Mouse (Mus musculus): Measurements from ENCODE around the gene Elmo3. TPM values are rescaled to one million over a fixed set of nuclear protein-coding genes. Genes with fewer than 3 reads are reported as not detected.
A peak's percentile ranks its signal among the peaks of the same experiment; 100 is the strongest.
"Not testable (repeated sequence)": the region's sequence is repeated elsewhere in the genome, so short reads cannot be mapped to it uniquely, and the experiment has no call there.

The Elmo3 gene
- polyA plus RNA-seq, 3 experiments from 2014 or later = 3.9 to 11.8 (median 9.5) TPM

GRCm38 (mm10) chr8:105276292-105277120 lies 28.9 kb upstream of the Elmo3 start:
- no peak for ATAC-seq

- ATAC-seq = peak; percentile 61
Observed at GRCm38 (mm10) chr8:105278911-105279334, 26.5 kb upstream of the Elmo3 start.

GRCm38 (mm10) chr8:105280567-105280966 lies 24.8 kb upstream of the Elmo3 start:
- ATAC-seq = no peak

DNA sequence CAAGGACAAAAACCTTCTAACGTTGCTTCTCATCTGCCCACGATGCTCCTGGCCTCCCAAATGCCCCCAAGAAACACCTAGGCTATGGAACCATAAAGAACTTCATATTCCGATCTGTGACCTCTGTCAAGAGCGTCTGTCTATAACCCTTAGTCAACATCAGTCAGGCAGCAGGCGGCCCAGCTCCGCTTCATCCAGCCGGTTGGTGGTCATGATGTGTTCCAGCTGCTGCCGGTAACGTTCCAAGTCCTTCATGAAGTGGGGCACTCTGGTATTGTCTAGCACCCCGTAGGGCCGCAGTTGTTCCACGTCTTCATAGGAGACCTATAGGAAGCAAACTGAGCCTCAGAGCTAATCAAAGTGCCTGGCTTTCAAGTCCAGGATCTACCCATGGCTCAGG lies 23.6 kb upstream of the Elmo3 start:
- no peak for ATAC-seq

DNA sequence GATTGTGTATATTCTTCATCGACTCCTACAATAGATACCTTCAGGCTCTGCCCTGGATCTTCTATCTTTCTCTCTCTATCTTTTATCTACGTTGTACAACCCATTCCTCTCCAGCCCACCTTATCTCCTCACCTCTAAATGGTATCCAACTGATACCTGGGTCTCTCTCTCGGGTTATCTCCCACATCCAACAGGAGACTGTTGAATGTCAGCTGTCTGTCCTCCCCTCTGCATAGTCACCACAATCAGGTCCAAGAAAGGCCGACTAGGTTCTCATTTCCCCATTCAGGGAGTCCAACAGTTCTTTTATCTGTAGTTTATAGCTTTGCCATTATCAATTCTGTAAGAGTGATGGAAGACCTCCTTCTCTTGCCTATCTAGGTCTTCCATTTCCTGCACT lies 23.2 kb upstream of the Elmo3 start:
- no peak for ATAC-seq

DNA sequence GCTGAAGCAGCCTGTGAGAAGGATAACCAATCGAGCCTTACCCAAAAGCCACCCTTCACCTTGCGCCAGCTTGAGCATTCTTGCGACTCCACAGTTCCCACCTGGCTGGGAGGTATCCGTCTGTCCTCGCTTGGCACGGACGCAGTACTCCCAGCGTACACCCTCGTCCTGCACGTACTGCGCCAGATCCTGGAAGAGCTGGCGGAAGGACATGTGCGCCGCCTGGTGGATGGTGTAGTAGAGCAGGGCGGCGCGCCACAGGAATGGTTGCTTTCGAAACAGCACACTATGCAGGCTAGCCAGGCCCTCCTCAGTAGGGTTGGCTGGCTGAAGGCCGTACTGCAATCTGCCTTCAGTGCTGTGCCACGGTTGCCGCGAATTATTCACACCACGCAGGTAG lies 22.3 kb upstream of the Elmo3 start:
- peak; percentile 63 for ATAC-seq

DNA sequence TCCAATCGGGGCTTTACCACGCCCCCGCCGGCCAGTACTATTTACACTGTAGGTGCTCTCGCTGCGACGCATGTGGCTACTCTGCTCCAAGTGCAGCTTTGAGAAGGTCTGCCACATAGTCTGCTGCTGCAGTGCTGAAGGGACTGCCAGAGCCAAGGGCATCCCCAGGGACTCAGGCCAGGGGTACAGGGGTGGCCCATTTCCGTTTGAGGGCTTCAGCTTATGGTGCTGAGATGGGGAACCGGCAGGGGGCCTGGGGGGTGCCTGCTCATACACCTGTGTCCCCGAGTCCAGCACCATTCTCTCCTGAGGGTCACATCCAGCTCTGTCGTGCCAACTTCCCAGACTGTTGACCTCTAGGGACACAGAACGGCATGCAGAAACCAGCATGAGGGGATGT lies 19.9 kb upstream of the Elmo3 start:
- no peak for ATAC-seq

- ATAC-seq = no peak
Observed at GRCm38 (mm10) chr8:105286907-105287306, 18.5 kb upstream of the Elmo3 start.

- ATAC-seq = no peak
Observed at GRCm38 (mm10) chr8:105288231-105288630, 17.2 kb upstream of the Elmo3 start.

- peak; percentile 91 for ATAC-seq
Observed at GRCm38 (mm10) chr8:105288958-105289732, 16.3 kb upstream of the Elmo3 start.

DNA sequence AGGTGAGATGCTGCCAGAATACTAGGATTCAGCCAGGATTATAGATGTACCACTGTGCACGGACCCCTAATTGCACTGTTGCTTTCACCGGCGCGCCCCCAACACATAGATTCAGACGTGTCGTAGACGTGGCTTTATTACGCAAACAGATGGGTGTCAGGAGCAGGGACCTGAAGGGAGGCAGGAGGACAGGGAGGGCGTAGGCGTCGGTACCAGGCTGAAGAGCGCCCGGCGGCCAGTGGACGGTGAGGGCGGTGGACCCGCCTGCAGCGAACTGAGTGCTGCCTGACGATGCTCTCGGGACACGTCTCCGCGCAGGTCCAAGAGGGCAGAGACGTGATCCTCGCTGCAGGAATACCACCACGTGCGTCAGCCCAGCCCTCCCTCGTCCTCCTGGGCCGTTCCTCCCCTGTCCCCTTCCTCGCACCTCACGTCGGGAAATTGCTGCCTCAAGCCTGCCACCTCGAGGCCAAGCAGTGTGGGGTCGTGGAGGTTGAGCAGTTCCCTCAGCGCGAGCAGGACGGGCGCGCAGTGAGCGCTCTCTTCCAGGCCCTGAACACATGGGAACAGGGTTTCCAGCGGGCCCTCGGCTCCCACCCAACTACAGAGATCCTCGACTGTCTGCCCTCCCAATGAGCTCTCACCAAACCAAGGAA lies 15.5 kb upstream of the Elmo3 start, which contains the start of gene 4931428F04Rik:
Gene 4931428F04Rik, minus strand, starts transcription at position 60 of the 656 bp plus-strand sequence.
- ATAC-seq = no peak

GRCm38 (mm10) chr8:105290554-105291314 lies 14.7 kb upstream of the Elmo3 start:
- peak; percentile 22 for ATAC-seq

- ATAC-seq = not testable (repeated sequence)
Observed at GRCm38 (mm10) chr8:105291364-105291763, 14.0 kb upstream of the Elmo3 start.

DNA sequence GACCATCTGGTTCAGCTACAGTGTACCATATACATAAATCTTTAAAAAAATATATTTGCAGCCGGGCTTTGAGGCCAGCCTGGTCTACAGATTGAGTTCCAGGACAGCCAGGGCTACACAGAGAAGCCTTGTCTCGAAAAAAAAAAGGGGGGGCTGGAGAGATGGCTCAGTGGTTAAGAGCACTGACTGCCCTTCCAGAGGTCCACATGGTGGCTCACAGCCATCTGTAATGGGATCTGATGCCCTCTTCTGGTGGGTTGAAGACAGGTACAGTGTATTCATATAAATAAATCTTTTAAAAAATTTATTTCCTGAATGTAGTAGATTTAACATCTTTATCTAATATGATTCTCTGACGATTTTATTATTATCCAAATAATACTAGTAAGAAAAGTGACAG lies 13.6 kb upstream of the Elmo3 start:
- ATAC-seq = not testable (repeated sequence)

- no peak for ATAC-seq
Observed at GRCm38 (mm10) chr8:105292471-105292870, 12.9 kb upstream of the Elmo3 start.

DNA sequence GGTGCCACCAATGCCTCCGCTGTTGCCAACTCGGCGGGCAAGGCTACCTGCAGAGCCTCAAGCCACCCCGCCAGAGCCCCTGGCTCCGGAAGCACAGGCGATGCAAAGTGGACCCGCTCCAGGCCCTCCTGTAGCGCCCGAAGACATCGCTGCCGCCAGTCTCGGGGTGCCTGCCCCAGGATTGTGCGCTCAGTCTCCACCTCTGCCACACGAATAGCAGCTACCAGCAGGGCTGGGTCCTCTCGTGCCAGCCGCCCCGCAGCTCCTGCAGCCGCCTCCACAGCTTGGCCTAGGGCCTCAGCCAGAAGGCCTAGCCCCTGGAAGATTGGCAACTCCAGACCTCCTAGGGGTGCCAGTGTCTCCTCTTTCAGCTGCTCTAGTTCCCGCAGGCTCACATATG lies 12.0 kb upstream of the Elmo3 start:
- no peak for ATAC-seq

- no peak for ATAC-seq
Observed at GRCm38 (mm10) chr8:105294776-105295175, 10.6 kb upstream of the Elmo3 start.

- ATAC-seq = no peak
Observed at GRCm38 (mm10) chr8:105295256-105295655, 10.1 kb upstream of the Elmo3 start.

GRCm38 (mm10) chr8:105295895-105296573 lies 9.4 kb upstream of the Elmo3 start, which contains the start of gene Exoc3l:
Gene Exoc3l, minus strand, starts transcription at chr8:105296101.
- ATAC-seq = no peak

- ATAC-seq = peak; percentile 99
Observed at GRCm38 (mm10) chr8:105297511-105298192, 7.7 kb upstream of the Elmo3 start, which contains the start of gene E2f4. Gene E2f4, plus strand, starts transcription at chr8:105297663.
